Mouse (Mus musculus) MN1 (cell line): ENCODE measurements around the gene Tnfrsf13c.

Experiments
- DNase-seq: peaks from one replicate; pipeline ENCODE4 v3.0.0-alpha.2; 2016; ENCODE audit warnings: low spot score

Tnfrsf13c gene

DNA sequence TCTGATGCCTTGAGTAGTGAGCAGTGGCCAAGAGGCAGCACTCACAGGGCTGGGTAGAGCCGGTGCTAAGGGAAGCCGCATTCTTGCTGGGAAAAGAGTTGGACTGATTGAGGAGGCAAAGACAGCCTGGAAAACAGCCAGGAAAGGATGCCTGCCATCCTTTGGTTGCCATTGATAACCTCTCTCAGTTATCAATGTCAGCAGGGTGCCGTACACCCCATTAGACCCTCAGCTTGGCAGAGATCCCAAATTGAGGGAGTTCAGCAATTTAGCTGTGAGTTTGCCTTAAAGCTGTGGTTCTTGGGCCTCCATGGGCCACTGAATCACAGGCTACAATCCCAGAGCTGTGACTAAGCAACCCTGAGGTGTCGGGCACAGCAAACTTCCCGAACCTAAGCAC, 43.0 kb downstream of the Tnfrsf13c start:
- DNase-seq, result no peak

GRCm38 (mm10) chr15:82177743-82178290, 46.4 kb downstream of the Tnfrsf13c start:
- DNase-seq, result no peak

DNA sequence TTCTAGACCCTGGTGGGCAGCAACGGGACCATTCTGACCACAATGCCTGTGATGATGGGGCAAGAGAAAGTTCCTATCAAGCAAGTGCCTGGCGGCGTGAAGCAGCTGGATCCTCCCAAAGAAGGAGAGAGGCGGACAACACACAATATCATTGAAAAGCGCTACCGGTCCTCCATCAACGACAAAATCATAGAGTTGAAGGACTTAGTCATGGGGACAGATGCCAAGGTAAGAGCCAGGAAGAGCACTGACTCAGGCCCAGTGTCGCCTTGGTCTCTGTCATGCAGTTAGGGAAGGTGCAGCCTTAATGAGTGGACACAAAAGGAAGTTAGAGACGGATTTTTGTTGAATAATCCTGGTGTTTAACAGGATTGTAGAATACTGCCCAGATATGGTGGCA, 49.1 kb downstream of the Tnfrsf13c start:
- no peak for DNase-seq

DNA sequence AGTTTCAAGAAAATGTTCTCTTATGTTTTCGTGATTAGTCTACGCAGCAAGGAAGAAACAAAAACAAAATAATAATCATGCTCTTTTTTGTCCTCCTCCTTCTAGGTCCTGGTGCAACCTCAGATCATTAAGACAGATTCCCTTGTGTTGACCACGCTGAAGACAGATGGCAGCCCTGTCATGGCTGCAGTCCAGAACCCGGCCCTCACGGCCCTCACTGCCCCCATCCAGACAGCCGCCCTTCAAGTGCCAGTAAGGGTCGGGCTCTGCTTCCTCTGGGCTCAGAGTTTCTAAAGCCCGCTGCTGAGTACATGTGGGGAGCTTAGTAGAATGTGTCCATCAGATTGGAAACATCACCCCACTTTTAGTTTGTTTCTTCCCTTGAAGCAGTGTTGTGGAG, 51.5 kb downstream of the Tnfrsf13c start:
- no peak for DNase-seq
